Mouse (Mus musculus): ENCODE data around the gene Zfp53.
"Not testable (repeated sequence)": the region's sequence is repeated elsewhere in the genome, so short reads cannot be mapped to it uniquely, and the experiment has no call there.

- not testable (repeated sequence) for TF ChIP-seq CTCF, POLR2A (IDR thresholded peaks at IDR 0.05; ENCODE audit: extremely low read depth, insufficient read depth, low read length)
Measured at GRCm38 (mm10) chr17:21478103-21478777, 10.6 kb upstream of the Zfp53 start.

All from cortical plate, adult 2 months (tissue).